Mouse (Mus musculus) ES-E14 (cell line): ENCODE data around the gene Msx2.

Source experiments
- HCFC1 ChIP-seq: IDR thresholded peaks from 2 replicates; pipeline ENCODE4 v1.6.1; 2012; ENCODE audit warnings: low read length, inconsistent platforms, borderline replicate concordance; ENCODE audit not compliant: insufficient read depth
- ZC3H11A ChIP-seq: IDR thresholded peaks from 2 replicates; pipeline ENCODE4 v1.6.1; 2012; ENCODE audit warnings: low read depth, mild to moderate bottlenecking, inconsistent platforms, low read length, borderline replicate concordance
- ZNF384 ChIP-seq: IDR thresholded peaks from 2 replicates; pipeline ENCODE4 v1.6.1; 2012; ENCODE audit warnings: low read depth, low read length, inconsistent platforms

- no peak for TF ChIP-seq HCFC1
- TF ChIP-seq ZC3H11A: no peak
- no peak for TF ChIP-seq ZNF384
These were observed 30.5 kb downstream of the Msx2 start for GRCm38 (mm10) chr13:53442168-53442980.
